Mouse (Mus musculus): Measurements from ENCODE around the gene Rbfox1. TPM values are rescaled to one million over a fixed set of nuclear protein-coding genes. Genes with fewer than 3 reads are reported as not detected.

Gene Rbfox1
- total RNA-seq, 2 experiments from 2014 or later = 105 to 113 TPM

- no peak for DNase-seq
Measured at GRCm38 (mm10) chr16:5992045-5993011, 107.2 kb downstream of the Rbfox1 start.

DNA sequence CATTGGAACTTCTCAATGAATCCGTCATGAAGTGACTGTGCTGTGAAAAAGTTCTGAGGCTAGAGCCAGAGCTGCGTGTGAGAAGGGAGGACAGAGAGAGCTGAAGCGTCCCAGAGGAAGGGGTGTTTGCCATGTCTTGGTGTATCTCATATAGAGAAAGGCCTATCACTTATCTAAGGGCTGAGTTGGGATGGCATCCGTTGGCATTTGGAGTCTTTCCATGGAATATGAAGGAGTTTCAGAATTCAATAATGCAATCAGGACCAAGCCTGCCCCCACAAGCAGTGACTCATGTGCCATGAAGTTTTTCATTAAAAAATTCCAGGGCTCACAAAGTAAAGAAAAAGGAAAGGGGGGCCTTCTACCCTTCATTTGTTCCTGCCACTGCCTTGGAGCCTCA, 112.0 kb downstream of the Rbfox1 start:
- DNase-seq = no peak

DNA sequence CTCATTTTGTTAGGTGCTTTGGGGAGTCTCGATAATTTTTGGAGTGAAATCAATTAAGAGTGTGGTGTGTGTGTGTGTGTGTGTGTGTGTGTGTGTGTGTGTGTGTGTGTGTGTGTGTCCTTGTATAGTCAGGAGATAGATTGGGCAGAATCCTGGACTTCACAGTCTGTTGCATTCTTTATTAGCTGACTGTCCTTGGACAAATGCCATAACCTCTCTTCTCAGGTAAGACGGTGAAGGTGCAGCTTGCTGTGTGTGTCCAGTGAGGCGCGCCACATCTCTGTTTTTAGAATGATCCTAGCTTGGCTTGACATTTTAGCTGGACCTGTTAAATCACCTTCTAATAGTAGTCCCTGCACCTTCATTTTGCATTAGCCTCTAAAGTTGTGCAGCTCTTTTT, 112.5 kb downstream of the Rbfox1 start:
- no peak for DNase-seq

- DNase-seq = no peak
Measured at GRCm38 (mm10) chr16:6000016-6000415, 114.9 kb downstream of the Rbfox1 start.

DNA sequence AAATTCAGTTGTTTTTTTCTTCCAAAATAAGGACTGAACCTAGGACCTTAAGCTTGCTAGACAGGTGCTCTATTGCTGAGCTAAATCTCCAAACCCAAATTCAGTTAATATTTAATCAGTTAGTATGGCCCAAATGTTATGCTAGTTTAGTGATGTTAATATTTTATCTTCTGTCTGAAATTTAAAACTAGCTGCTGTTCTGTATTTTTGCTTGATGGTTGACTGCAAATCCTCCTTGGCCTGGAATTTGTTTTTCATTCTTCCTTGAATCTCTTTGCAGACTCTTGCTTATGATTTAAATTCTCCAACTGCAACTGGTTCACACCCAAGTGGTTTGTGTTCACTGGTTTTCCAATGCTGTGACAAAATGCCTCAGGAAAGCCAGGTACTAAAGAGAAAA, 121.8 kb downstream of the Rbfox1 start:
- DNase-seq = no peak

- no peak for DNase-seq
Measured at GRCm38 (mm10) chr16:6012853-6013252, 127.7 kb downstream of the Rbfox1 start.

DNA sequence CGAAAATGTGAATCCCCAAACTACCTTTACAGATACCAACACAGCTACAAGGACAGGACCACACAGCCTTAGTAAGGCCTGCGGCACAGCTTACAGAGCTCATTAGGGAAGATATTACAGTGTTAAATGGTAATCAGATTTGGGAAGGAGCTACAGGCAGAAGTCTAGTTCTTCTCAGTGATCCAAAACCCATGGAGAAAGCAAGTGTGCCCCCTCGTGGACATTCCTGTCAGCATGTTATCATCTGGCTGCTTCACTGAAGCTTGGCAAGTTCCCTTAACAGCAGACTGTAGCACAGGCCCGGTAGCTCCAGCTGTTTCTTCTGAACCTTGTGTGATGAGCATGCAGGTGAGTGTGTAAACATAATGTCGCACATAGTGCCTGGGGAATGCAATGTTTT, 133.5 kb downstream of the Rbfox1 start:
- DNase-seq = peak; percentile 55

GRCm38 (mm10) chr16:6019361-6019760, 134.2 kb downstream of the Rbfox1 start:
- DNase-seq = no peak

- no peak for DNase-seq
Measured at GRCm38 (mm10) chr16:6031280-6031679, 146.1 kb downstream of the Rbfox1 start.

DNA sequence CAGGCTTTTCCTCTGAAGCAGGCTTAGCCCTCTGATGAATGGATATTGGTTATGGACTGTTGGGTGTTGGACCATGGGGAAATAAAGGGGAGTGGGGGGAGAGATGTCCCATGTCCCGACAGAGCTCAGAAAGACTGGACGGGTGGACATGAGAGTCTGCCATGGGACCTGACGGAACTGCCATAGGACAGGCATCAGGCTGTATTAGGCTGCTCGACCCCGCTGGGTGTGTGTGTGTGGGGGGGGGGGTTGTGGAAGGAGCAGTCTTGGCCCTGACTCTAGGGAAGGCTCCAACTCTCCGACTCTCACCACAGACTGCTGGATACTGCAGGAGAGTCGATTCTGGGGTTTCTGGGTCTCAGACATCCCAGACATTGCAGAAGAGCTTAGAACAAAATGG, 147.4 kb downstream of the Rbfox1 start:
- no peak for DNase-seq

GRCm38 (mm10) chr16:6034876-6035275, 149.7 kb downstream of the Rbfox1 start:
- no peak for DNase-seq

DNA sequence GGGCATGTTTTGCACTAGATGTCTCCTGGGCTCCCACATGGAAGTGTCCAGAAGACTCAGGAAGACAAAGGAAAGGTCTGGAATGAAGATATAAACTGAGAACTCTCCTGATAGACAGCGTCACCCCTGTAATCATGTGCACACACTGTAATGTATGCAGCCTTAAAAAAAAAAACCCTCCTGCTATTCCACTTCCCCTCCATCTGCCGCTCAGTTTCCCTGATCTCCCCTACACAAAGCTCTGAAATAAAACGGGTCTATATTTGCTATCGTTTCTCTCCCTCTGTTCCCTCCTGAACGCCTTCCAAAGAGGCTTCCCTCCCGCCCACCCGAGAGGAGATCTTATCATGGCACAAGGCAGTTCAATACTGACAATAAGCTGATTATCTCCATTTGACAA, 151.9 kb downstream of the Rbfox1 start:
- DNase-seq = no peak

GRCm38 (mm10) chr16:6042766-6043165, 157.6 kb downstream of the Rbfox1 start:
- DNase-seq = no peak

DNA sequence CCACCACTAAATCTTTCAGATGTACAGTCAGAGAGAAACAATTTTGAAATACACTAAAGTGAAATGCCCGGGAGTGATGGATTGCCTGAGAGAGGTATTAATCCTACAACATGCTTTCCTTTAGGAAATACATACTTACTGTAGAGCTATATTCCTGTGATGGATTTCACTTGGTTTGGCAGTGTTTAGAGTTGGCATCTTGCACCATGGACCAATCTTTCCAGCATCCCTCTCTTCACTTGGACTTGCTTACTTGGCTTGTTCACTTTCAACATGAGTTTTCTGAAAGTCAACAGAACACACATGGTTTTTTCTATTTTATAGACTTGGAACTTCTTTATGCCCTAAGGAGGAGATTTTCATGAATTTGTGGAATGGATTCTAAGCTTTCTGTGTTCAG, 163.4 kb downstream of the Rbfox1 start:
- no peak for DNase-seq

DNA sequence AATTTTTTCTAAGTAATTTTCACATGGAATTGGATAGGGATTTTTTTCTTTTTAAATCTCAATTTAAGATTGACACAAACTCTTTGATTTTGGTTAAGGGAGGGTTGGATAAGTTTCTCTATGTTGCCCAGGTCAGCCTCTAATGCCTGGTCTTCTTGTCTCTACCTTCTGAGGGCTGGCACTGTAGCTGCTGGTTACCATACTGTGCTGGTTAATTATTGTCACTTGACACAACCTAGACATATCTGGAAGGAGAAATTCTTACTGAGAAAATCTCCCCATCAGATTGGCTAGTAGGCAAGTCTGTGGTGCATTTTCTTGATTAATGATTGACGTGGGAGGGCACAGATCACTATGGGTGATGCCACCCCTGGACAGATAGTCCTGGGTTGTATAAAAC, 177.3 kb downstream of the Rbfox1 start:
- DNase-seq = no peak

GRCm38 (mm10) chr16:6065481-6065880, 180.3 kb downstream of the Rbfox1 start:
- no peak for DNase-seq

DNA sequence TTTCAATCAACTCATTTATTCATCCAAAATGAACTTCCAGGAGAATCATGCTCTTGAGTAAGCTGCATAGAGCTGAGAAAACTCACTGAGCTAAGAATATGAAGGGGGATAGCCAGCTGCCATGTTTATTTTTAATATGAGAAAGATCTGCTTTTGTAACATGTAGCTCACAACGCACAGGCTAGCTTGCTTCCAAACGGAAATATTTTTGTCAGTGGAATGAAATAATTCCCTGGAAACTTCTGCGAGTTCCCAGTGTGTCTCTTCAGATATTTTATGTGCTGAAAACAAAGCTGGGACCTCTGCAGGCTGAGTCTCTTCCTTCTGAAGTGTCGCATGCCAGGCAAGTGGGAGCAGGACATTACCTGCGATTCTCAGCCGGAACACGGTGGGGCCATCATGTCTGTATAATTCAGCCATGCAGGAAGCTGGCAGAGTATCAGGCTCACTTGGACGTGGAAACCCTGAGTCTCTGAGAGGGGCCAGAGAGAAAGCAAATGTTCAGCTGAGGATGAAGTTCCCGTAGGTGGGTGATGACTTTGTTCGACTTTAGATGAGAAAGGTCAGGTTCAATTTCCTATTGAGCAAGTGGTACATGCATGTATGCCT, 190.4 kb downstream of the Rbfox1 start:
- DNase-seq = no peak

GRCm38 (mm10) chr16:6079017-6079416, 193.9 kb downstream of the Rbfox1 start:
- DNase-seq = no peak

GRCm38 (mm10) chr16:6084701-6085365, 199.7 kb downstream of the Rbfox1 start:
- no peak for DNase-seq

DNA sequence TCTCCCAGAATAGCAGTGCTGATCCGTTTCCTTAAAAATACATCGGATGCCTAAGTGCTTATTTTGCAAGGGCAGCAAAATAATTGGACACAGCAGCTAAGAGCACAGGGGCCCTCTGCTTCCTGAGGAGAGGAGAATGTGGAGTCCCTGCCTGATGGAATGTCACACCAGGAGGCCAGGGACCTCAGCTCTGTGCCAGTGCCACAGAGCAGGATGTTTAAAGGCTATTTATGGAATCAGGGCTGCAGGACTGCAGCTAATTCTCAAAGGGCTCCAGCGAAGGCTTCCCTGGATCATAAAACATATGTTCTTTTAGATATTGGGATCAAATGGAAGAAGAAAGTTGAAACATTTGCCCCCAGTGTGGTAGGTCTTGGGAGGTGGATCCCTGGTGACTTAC, 201.0 kb downstream of the Rbfox1 start:
- DNase-seq = no peak

DNA sequence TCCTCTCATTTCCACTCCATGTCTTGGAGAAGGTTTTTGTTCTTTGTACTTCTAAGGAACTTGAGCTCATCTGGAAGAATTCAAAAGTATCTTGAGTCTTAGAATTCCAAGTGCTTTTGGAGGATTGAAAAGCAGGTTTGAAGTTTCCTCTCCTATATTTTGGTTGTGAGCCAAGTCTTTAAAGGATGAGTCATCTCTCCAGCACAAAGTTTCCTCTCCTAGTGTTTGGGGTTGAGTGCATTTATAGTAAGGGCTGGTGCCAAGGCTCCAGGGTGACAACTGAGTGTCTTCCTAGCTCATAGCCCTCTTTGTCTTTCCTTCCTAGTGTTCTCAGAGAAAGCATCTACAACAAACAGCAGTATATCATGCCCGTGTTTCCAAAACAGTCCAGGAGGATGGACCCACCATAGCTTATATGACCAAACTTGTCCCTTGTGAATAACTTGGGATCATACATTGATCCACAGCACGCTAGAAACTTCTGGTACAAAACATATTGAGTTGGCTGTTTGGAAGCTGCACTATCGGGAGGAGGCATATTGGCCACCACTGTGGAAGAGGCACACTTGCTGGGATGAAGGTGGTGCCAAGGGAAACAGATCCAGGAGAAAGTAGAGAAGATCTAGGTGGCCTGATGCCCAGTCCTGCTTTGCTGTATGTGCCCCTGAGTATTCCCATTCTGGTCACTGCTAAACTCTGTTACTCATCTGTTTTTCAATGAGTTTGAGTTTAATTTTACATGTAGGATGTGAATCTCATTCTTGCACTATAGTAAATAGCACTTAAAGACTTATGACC, 206.4 kb downstream of the Rbfox1 start:
- no peak for DNase-seq
